Mouse (Mus musculus): Measurements from ENCODE around the gene Lrrc8a. TPM values are rescaled to one million over a fixed set of nuclear protein-coding genes. Genes with fewer than 3 reads are reported as not detected.

The Lrrc8a gene
- total RNA-seq (2021), result 10 to 100 TPM; 58.2 to 62.6 TPM
- long read RNA-seq, experiment 1, full-length matches to known transcripts, result 10 of 11 reads
- long read RNA-seq, experiment 1, partial matches to known transcripts, result 1 of 11 reads
- long read RNA-seq, experiment 1, other reads (novel, unspliced or antisense), result 0 of 11 reads
- long read RNA-seq, experiment 2, full-length matches to known transcripts, result 6 of 10 reads
- long read RNA-seq, experiment 2, partial matches to known transcripts, result 3 of 10 reads
- long read RNA-seq, experiment 2, other reads (novel, unspliced or antisense), result 1 of 10 reads

DNA sequence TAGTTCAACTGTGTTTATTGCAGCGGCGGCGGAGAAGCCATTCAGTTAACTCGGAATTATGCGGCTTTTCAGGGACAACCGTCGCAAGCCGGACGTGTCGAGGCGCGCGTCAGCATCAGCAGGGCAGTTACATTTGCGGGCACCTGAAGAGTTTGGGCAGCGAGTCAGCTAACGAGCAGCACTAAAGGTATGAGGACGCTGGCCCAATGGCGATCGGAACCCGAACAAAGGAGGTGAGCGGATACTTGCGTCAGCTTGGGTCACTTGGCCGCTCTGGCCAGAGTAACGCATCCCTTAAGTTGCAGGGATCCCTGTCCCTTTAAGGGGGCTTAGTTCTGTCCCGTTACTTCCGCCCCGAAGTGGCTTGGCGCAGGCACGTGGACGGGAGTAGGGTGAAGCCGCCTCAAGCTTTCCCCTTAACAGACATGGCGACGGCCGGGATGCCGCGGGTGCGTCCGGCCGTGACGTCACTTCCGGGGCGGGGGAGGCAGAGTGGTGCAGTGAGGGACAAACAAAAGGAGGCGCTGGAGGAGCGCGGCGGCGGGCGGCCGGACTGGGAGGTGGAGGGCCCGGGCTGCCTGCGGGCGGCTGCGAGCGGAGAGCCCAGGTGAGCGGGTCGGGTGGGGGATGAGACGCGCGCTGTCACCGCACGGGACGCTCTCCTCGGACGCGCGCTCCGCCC lies at the start of gene Lrrc8a:
Gene Lrrc8a (plus strand): TSS at position 517 of the 682 bp plus-strand sequence.
- peak; percentile 100 for DNase-seq (ENCODE audit: low spot score in 2 of 2)

- no peak for DNase-seq (ENCODE audit: low spot score in 2 of 2)
Measured at GRCm38 (mm10) chr2:30191790-30192580, 45.5 kb upstream of the Lrrc8a start.

- no peak for DNase-seq (ENCODE audit: low spot score in 2 of 2)
Measured at GRCm38 (mm10) chr2:30194656-30195055, 42.9 kb upstream of the Lrrc8a start.

- no peak for DNase-seq (ENCODE audit: low spot score in 2 of 2)
Measured at GRCm38 (mm10) chr2:30198021-30198420, 39.5 kb upstream of the Lrrc8a start.

DNA sequence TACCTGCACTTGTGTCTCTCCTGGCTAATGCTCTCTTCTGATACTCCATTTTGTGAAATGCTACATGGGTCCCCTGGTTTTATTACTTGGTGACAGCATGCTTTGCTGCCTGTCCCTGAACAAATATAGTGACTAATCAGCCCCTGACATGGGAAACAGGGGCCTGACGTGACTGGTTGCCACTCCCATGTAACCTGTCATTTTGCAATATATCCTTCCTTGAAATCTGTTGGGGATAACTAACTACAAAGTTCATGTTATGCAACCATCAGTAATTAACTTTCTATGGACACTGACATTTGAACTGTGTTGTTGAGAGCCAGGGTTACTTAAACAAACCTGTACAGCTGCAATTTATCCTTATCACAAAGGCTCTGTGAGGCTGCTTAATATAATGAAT lies 37.5 kb upstream of the Lrrc8a start:
- no peak for DNase-seq (ENCODE audit: low spot score in 2 of 2)

DNA sequence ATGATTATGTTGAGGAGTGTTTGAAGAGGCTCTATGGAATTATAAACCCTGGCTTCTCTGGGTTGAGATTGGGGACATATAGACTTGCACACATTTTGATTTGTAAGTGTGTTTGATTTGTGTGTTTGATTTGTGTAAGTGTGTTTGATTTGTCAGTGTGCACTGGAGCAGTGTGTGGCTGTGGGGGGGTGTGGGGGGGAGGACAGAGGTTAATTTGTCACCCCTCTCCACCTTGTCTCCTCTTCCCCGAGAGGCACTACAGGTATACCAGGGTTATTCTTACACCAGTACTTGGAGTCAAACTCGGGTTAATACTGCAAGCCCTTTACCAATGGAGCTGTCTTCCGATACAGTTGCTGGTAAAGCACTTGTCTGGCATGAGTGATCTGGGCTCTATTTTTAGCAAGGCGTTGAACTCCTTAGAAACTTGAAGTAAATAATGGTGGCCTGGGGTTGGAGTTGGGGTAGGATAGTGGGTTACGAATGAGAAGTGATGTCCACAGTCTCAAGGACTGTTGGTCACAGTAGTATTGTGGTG lies 37.1 kb upstream of the Lrrc8a start:
- no peak for DNase-seq (ENCODE audit: low spot score in 2 of 2)

- DNase-seq (ENCODE audit: low spot score in 2 of 2), result no peak
Measured at GRCm38 (mm10) chr2:30203439-30203838, 34.1 kb upstream of the Lrrc8a start.

GRCm38 (mm10) chr2:30205255-30205628 lies 32.3 kb upstream of the Lrrc8a start:
- peak; percentile 26 to 47 for DNase-seq (ENCODE audit: low spot score in 2 of 2)

DNA sequence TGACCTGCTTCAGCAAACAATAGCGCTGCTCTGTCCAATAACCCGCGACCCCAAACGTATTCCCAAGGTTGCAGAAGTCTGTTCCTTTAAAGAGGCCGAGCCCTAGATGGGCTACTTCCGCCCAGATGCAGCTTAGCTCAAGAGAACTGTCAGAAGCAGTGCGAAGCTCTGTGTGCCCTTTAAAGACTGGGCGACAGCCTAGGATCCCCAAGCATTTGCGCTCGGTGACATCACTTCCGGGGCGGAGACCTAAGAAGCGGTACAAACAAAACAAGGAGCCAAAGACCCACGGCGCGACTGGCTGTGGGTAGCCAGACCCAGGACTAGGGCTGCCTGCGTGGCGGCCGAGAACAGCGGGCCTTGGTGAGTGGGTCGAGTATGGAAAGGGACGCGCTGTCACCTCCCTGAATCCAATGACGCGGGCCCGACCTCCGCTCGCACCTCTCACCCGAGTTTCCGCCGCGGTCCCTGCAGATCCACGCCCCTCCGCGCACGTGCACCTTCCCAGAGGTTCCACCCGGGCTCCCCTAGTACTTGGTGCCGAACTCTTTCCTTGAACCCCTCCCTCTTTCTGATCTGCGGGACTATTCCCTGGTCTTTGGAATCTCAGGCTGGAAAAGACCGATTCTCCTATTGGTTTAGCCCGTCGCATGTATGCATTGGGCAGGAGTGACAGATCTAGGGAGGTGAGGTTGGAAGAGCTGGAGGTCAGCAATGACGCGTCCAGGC lies 31.7 kb upstream of the Lrrc8a start, which contains the start of gene Kyat1:
Gene Kyat1 (minus strand): TSS at position 219 of the 729 bp plus-strand sequence.
- peak; percentile 93 to 94 for DNase-seq (ENCODE audit: low spot score in 2 of 2)

GRCm38 (mm10) chr2:30207401-30207800 lies 30.1 kb upstream of the Lrrc8a start:
- no peak for DNase-seq (ENCODE audit: low spot score in 2 of 2)

GRCm38 (mm10) chr2:30207886-30208285 lies 29.6 kb upstream of the Lrrc8a start:
- no peak for DNase-seq (ENCODE audit: low spot score in 2 of 2)

DNA sequence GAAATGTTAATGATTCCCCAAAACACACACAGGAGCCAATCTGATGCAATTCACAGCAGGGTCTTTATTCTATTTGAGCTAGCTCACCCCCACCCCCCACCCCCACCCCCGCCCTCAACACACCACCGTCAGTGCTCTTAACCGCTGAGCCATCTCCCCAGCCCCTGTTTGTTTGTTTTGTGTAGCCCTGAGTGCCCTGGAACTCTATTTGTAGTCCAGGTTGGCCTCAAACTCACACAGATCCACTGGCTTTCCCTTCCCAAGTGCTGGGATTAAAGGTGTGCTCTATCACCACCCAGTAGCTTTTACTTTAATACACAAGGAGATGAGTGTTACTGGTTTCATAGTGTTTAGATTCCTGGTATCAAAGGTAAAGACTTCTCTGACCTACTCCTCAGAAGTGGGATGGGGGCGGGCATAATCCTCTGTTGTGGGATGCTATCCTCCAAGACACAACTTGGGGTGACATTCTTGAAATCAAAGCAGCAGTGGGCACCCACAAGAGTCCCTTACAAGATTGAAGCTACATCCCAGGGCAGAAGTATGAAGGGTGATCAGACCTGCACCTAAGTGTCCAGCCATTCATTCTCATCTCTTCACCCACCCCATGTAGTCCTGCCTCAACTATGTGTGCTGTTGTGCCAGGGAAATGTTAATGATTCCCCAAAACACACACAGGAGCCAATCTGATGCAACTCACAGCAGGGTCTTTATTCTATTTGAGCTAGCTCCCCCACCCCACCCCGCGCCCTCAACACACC lies 25.9 kb upstream of the Lrrc8a start:
- DNase-seq (ENCODE audit: low spot score in 2 of 2), result no peak

GRCm38 (mm10) chr2:30212169-30212545 lies 25.4 kb upstream of the Lrrc8a start:
- DNase-seq (ENCODE audit: low spot score in 2 of 2), result no peak

DNA sequence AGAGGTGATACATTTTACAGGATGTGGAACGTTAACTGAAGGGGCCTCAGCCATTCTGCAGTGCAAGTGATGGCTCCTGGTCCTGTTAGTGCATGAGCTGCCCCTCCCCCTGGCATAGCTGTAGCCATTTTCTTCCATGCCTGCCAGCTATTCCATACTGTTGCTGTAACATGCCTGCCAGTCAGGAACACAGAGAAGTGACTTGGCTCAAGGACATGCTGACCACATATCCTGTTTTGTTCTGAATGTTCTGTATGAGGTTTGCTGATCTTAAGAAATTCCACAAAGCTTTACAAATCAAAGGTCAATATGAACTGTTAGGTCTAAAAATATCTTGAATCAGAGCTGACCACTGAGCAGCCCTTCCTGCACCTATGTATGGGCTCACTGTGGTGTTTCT lies 24.6 kb upstream of the Lrrc8a start:
- no peak for DNase-seq (ENCODE audit: low spot score in 2 of 2)

- DNase-seq (ENCODE audit: low spot score in 2 of 2), result no peak
Measured at GRCm38 (mm10) chr2:30214745-30215144, 22.8 kb upstream of the Lrrc8a start.

GRCm38 (mm10) chr2:30215493-30215892 lies 22.0 kb upstream of the Lrrc8a start:
- DNase-seq (ENCODE audit: low spot score in 2 of 2), result no peak

DNA sequence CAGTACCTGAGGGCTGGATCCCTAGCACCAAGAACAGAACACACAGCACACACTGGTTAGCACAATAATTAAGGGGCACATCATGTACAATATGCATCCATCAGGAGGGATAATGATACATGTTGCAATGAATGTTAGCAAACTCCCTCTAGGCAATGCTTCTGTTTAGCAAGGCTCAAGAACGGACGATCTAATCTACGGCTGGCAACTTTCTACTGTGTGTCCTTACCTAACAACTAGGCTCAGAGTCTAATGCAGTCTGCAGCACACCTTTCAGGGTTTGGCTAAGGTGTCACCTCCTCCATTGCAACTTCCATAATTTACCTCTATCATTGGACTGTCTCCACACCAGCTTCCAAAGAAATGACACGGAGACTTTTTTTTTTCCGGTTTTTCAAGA lies 21.2 kb upstream of the Lrrc8a start:
- DNase-seq (ENCODE audit: low spot score in 2 of 2), result no peak

GRCm38 (mm10) chr2:30235593-30235992 lies 1.9 kb upstream of the Lrrc8a start:
- DNase-seq (ENCODE audit: low spot score in 2 of 2), result no peak

GRCm38 (mm10) chr2:30236426-30237198 lies 903 bp upstream of the Lrrc8a start:
- DNase-seq (ENCODE audit: low spot score in 2 of 2), result no peak
